Mouse (Mus musculus) kidney, adult 2 months (tissue): ENCODE measurements around the gene Gne.

Experiments
- CTCF ChIP-seq: fragments of 200-500 bp; conservative IDR thresholded peaks from 2 replicates; pipeline ENCODE4 v1.5.1; 2011; ENCODE audit warnings: low read depth, mild to moderate bottlenecking, control low read depth, low read length, moderate library complexity, mixed read lengths; ENCODE audit not compliant: insufficient read depth, insufficient read length
- POLR2A ChIP-seq: fragments of 200-500 bp; IDR thresholded peaks from one replicate; pipeline ENCODE4 v1.6.1; 2011; ENCODE audit warnings: low read depth, low read length, control low read depth

DNA sequence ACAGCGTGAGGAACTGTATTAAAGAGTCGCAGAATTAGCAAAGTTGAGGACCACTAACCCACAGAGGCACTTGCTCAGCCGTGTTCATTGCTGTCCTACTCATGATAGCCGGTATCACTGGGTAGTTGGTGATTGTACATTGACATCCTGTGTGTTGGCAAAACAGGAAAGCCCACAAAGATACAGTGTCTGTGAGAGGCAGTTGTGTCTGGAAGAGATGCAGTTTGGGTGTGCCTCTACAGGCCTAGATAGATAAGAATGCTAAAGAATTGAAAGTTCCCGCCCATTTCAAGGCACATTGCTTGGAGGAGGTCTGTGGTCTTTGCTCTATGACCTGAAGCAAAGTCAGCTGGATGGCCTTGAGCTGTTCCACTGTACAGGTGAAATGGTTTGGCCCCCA is 79.9 kb downstream of the Gne start, which contains the start of gene Clta:
- TF ChIP-seq POLR2A: no peak
- TF ChIP-seq CTCF: no peak
